Mouse (Mus musculus) liver, embryonic 13.5 days (tissue): ENCODE data around the gene Bcdin3d. TPM values are rescaled to one million over a fixed set of nuclear protein-coding genes. Genes with fewer than 3 reads are reported as not detected.
A peak's percentile ranks its signal among the peaks of the same experiment; 100 is the strongest.

Source experiments
- ATAC-seq: fragments of 200-750 bp; cut with Nextera tagmentation; 2 replicates; pipeline ENCODE4 v1.8.0; 2017; ENCODE audit warnings: low read depth, mild to moderate bottlenecking, moderate number of reproducible peaks, moderate library complexity
- DNase-seq: peaks from one replicate; pipeline ENCODE4 v3.0.0; 2022
- H3K27ac ChIP-seq: fragments of 300-500 bp; sonication (generic); 2 replicates; pipeline ENCODE4 v1.5.1; 2015; ENCODE audit warnings: moderate library complexity, mild to moderate bottlenecking, inconsistent platforms
- H3K27me3 ChIP-seq: fragments of 300-500 bp; sonication (generic); 2 replicates; pipeline ENCODE4 v1.6.1; 2015; ENCODE audit warnings: mild to moderate bottlenecking, inconsistent platforms
- H3K36me3 ChIP-seq: fragments of 300-500 bp; sonication (generic); 2 replicates; pipeline ENCODE4 v1.6.1; 2015; ENCODE audit warnings: mild to moderate bottlenecking, inconsistent platforms
- H3K4me1 ChIP-seq: fragments of 300-500 bp; sonication (generic); replicated peaks from 2 replicates; pipeline ENCODE4 v1.6.1; 2015; ENCODE audit warnings: inconsistent platforms
- H3K4me2 ChIP-seq: fragments of 300-500 bp; sonication (generic); 2 replicates; pipeline ENCODE4 v1.6.1; 2015; ENCODE audit warnings: inconsistent platforms, mild to moderate bottlenecking, moderate library complexity
- H3K4me3 ChIP-seq: fragments of 300-500 bp; sonication (generic); replicated peaks from 2 replicates; pipeline ENCODE4 v1.5.1; 2015; ENCODE audit warnings: mild to moderate bottlenecking, inconsistent platforms
- H3K9ac ChIP-seq: fragments of 300-500 bp; sonication (generic); 2 replicates; pipeline ENCODE4 v1.6.1; 2015; ENCODE audit warnings: mild to moderate bottlenecking, inconsistent platforms
- H3K9me3 ChIP-seq: fragments of 300-500 bp; sonication (generic); replicated peaks from 2 replicates; pipeline ENCODE4 v1.6.1; 2016; ENCODE audit warnings: inconsistent platforms
- WGBS: fragments of 180-500 bp; shearing (Covaris S2); methylation state at CpG from one replicate; pipeline ENCODE4 v1.1.7; 2015; ENCODE audit not compliant: insufficient replicate concordance; 5-methylcytosine and 5-hydroxymethylcytosine counted together
- polyA plus RNA-seq: library from polyadenylated mRNA; unstranded; fragments of >200 nt; fragmentation: Nextera tagmentation; extraction: Ambion mirVana; gene quantifications from 2 replicates; pipeline ENCODE4 v1.2.1, GENCODE M21; 2015

Gene Bcdin3d
- polyA plus RNA-seq, 1 experiment from 2014 or later, result 7.4 TPM

DNA sequence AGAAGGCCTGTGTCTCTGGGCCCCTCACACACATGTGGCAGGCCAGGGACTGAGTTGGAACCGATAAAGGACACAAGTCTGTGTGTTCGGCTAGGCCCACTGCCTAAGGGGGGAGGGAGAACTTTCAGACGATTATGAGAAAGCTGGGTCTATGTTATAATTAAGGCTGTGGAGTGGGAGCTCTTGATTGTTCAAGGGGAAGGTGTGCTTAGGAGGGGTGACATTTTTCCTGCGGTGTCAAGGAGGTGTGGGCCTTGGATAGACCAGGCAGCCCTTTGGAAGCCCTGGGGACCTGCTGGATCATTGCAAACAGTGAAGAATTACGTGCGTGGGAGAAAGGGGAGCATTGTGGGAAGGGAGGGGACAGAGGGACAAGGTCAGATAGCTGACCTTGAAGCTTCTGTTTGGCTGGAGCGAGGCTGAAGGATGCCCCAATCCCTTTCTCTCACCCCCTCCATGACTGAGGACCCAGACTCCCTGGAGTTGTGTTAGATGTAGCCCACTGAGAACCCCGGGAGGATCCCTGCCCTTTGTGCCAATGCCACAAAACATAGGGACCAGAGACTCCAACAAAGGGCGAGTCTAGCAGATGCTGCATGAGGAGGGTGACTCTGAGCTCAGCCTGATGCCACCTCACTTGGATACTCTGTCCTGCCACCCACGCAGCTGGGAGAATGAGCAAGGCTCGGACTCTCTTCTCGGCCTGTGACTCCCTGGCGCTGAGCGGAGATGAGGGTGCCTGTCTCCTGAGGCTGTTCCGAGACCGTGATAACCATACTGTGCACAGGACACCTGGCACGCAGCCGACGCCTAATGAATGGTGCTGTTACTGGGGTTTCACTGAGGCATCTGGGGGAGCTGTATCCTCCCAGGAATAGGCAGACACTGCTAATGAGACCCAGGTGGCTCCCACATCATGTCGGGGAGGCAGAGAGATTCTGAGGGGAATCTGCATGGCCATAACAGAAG is 27.0 kb upstream of the Bcdin3d start:
- Histone ChIP-seq H3K4me3 (no peak overlapping the region), H3K9ac (no peak overlapping the region), H3K9me3 (no peaks in the 10 kb centered on the region), H3K27ac (no peak overlapping the region), H3K27me3 (0 out of 2 replicates have a peak, but pooled peaks cover 11% of the 10 kb centered on the region), H3K36me3 (no peaks in the 10 kb centered on the region), H3K4me2 (no peak overlapping the region), H3K4me1 (peaks cover 39% of the 10 kb centered on the region)
- no peak for DNase-seq
- ATAC-seq, result no peak
- WGBS, result 65% methylated on average over 20 of the region's 20 CpGs

GRCm38 (mm10) chr15:99500320-99500719 is 25.8 kb upstream of the Bcdin3d start:
- ATAC-seq (no peak), DNase-seq (no peak)
- Histone ChIP-seq H3K36me3 (no peaks in the 10 kb centered on the region), H3K4me2 (no peak overlapping the region), H3K27me3 (0 out of 2 replicates have a peak, but pooled peaks cover 11% of the 10 kb centered on the region), H3K4me1 (peaks cover 39% of the 10 kb centered on the region), H3K27ac (no peak overlapping the region), H3K9ac (no peak overlapping the region), H3K9me3 (no peaks in the 10 kb centered on the region), H3K4me3 (no peak overlapping the region)
- WGBS, result 15% methylated on average over 5 of the region's 5 CpGs

DNA sequence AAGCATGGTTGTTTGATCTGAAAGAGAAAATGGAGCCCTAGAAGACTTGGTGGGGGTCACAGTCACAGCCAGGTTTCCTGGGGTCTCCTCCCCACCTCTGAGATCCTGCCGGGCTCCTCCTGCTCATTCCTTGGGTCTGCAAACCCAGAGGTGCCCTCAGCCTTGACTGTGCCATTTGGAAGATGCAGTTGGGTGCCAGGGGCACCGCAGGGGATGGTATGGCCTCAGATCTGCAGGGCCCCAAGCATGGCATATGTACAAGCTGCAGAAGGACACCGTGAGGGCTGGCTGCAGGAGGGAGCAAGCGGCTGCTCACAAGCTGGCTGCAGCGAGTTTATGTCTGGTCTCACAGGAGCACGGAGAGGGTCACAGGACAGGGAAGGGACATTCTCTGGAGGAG is 25.2 kb upstream of the Bcdin3d start:
- Histone ChIP-seq H3K4me2 (no peak overlapping the region), H3K27ac (no peak overlapping the region), H3K4me1 (peaks cover 39% of the 10 kb centered on the region), H3K9me3 (no peaks in the 10 kb centered on the region), H3K27me3 (peaks cover 14% of the 10 kb centered on the region; the same call in 1 of the 2 replicates), H3K9ac (no peak overlapping the region), H3K4me3 (no peak overlapping the region), H3K36me3 (no peaks in the 10 kb centered on the region)
- DNase-seq (no peak), ATAC-seq (no peak)
- WGBS, result 30% methylated on average over 6 of the region's 6 CpGs

- ATAC-seq, result no peak
- no peak overlapping the region for H3K27ac ChIP-seq
- no peak for DNase-seq
These were observed 24.3 kb upstream of the Bcdin3d start for GRCm38 (mm10) chr15:99498781-99499180.

DNA sequence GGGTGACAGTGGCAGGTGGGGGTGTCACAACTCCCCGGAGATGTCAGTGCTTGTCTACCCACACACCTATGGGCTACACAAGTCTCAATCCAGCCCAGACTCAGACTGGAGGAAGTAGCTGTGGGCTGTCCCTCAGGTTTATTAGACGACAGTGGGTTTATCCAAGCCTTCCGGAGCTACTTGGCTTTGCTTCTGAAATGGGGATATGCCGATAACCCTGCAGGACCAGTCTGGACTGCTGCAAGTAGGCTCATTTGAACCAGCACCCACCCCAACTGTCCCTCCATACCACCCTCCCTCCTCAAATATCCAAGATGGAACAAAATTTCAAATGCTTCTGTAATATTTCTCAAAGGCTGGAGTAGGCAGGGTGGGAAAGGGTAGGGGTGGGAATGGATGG is 23.8 kb upstream of the Bcdin3d start:
- Histone ChIP-seq H3K4me2 (no peak overlapping the region), H3K36me3 (no peaks in the 10 kb centered on the region), H3K9ac (no peak overlapping the region), H3K27me3 (peaks cover 24% of the 10 kb centered on the region; the same call in 1 of the 2 replicates), H3K9me3 (no peaks in the 10 kb centered on the region), H3K4me3 (no peak overlapping the region), H3K4me1 (peaks cover 39% of the 10 kb centered on the region), H3K27ac (no peak overlapping the region)
- DNase-seq (no peak), ATAC-seq (no peak)
- WGBS, result 59% methylated on average over 4 of the region's 4 CpGs

More at GRCm38 (mm10) chr15:99498781-99499180, 24.3 kb upstream of the Bcdin3d start:
- Histone ChIP-seq H3K36me3 (no peaks in the 10 kb centered on the region), H3K9me3 (no peaks in the 10 kb centered on the region), H3K4me3 (no peak overlapping the region), H3K4me2 (no peak overlapping the region), H3K9ac (no peak overlapping the region), H3K27me3 (peaks cover 20% of the 10 kb centered on the region; the same call in 1 of the 2 replicates), H3K4me1 (peaks cover 39% of the 10 kb centered on the region)
- WGBS, result 22% methylated on average over 4 of the region's 4 CpGs

DNA sequence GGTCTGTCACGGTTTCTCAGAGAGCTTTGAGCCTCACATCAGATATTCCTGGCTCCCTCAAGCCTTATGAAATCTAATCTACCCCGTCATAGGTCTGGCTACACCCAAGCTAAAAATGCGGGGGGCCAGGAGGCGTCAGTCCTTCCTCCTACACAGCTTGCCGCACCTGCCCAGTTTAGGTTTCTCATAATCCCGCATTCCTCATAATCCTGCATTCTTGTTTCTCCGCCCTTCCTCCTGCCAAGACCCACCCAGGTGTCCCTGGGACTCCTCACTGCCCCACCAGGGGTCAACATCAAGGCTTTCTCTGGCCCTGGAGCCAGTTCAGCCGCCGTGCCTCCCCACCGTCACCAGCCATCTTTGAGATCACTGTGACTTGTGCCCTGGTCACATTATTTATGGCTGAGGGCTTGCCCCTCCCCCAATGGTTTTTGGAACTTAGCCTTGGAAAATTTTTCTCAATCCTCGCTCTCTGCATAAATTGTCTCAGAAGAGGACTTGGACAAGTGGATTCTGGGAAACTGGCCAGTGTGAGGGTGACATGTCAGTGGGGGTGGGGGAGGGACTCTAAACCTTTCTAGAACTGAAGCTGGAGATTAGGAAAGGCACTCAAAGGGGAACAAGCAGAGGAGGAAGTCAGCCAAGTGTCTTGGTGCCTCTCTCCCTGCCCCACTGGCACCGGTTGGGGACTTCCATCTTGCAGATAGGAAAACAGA is 23.2 kb upstream of the Bcdin3d start:
- H3K4me1 ChIP-seq, result peaks cover 39% of the 10 kb centered on the region
- 40% methylated on average over 12 of the region's 12 CpGs for WGBS
- no peak overlapping the region for H3K4me3 ChIP-seq
- H3K4me2 ChIP-seq, result no peak overlapping the region
- H3K27me3 ChIP-seq, result peaks cover 27% of the 10 kb centered on the region
- H3K9ac ChIP-seq, result no peak overlapping the region
- no peak overlapping the region for H3K27ac ChIP-seq
- no peak for DNase-seq
- no peak for ATAC-seq
- H3K36me3 ChIP-seq, result no peaks in the 10 kb centered on the region
- H3K9me3 ChIP-seq, result no peaks in the 10 kb centered on the region

GRCm38 (mm10) chr15:99497061-99497460 is 22.5 kb upstream of the Bcdin3d start:
- no peak for DNase-seq
- no peak for ATAC-seq
- 13% methylated on average over 4 of the region's 4 CpGs for WGBS
- H3K27ac ChIP-seq, result no peak overlapping the region
- H3K9me3 ChIP-seq, result no peaks in the 10 kb centered on the region
- peaks cover 29% of the 10 kb centered on the region for H3K27me3 ChIP-seq
- H3K4me3 ChIP-seq, result no peak overlapping the region
- H3K36me3 ChIP-seq, result no peaks in the 10 kb centered on the region
- H3K4me2 ChIP-seq, result no peak overlapping the region
- H3K4me1 ChIP-seq, result peaks cover 36% of the 10 kb centered on the region
- H3K9ac ChIP-seq, result no peak overlapping the region

DNA sequence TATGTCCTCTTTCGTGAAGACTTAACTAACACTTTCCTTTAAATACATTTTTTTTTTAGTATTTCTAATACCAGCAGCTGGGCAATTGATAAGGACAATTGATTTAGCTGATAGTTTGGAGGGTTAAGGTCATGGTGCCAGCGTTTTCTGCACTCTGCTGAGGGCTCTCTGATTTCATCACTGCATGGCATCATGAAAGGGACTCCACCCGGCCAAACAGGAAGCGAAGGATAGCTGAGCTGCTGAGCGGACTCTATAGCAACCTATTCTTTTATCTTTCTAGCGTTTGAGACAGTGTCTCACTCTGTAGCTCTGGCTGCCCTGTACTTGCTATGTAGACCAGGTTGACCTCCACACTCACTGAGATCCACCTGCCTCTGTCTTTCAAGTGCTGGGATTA is 10.2 kb upstream of the Bcdin3d start:
- DNase-seq, result no peak
- Histone ChIP-seq H3K4me1 (no peaks in the 10 kb centered on the region), H3K9me3 (no peaks in the 10 kb centered on the region), H3K4me2 (no peak overlapping the region), H3K4me3 (no peak overlapping the region), H3K36me3 (no peaks in the 10 kb centered on the region), H3K27ac (no peak overlapping the region), H3K27me3 (peaks cover 8% of the 10 kb centered on the region; the same call in 1 of the 2 replicates), H3K9ac (no peak overlapping the region)
- ATAC-seq, result no peak
- 31% methylated on average over 6 of the region's 6 CpGs for WGBS

DNA sequence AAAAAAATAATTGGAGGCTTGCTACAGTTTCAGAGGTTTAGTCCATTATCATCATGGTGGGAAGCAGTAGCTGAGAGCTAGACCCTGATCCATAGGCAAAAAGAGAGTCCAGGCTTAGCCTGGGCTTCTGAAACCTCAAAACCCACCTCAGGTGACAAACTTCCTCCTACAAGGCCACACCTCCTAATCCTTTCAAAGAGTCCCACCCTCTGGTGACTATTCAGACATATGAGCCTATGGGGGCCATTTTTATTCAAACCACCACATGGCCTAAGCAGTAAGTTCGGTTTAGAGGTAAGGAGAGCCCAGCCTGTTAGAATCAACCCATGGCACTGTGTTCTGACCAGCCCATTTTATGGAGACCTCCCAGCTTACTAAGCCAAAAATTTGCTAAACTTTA is 1.3 kb upstream of the Bcdin3d start:
- no peaks in the 10 kb centered on the region for H3K9me3 ChIP-seq
- 61% methylated on average over 1 of the region's 1 CpGs for WGBS
- no peak overlapping the region for H3K4me3 ChIP-seq

DNA sequence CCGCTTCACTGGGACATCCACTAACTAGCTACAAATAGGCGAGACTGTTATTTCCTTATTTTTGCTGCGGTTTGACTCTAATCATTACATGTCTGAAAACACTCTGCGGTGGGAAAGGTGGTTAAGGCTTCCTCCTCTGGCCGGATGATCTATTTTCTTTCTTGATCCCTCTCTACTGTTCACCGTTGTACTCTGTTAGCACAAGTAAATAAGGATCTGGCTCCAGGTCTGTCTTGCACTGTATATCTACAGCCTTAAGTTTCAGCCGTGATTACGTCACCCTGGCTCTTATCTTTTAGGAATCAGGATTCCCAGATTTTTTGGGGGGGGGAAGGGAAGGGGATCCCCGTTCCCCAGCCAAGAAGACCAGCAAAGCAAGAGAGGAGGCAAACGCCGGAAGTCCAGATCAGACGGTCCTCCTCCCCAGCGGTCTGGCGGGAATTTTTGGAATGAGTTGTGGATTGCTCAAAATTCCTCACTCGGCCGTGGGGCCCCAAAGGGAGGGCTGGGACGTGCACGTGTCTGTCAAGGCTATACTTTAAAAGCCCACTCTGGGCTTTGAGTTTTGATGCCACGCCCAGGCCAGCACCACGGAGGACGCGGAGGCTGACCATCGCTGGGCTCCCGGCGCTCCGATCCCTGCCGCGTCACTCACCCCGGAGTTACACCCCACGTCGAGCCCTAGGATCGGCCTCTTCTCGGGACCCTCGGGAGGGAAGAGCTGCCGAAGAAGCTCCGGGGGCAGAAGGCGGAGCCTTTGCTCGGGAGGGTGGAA is 542 bp downstream of the Bcdin3d start:
- H3K4me2 ChIP-seq, result peak overlapping the region; percentile 89
- no peaks in the 10 kb centered on the region for H3K9me3 ChIP-seq
- H3K27ac ChIP-seq, result peak overlapping the region; percentile 84
- H3K27me3 ChIP-seq, result no peaks in the 10 kb centered on the region; the same call in 1 of the 2 replicates
- peaks cover 35% of the 10 kb centered on the region for H3K4me1 ChIP-seq
- 1% methylated on average over 38 of the region's 38 CpGs for WGBS
- H3K36me3 ChIP-seq, result peaks cover 13% of the 10 kb centered on the region; the same call in 1 of the 2 replicates
- H3K9ac ChIP-seq, result peak overlapping the region; percentile 87
- ATAC-seq (peak; percentile 58), DNase-seq (peak; percentile 41)
- H3K4me3 ChIP-seq, result peak overlapping the region; percentile 85

More for the DNA sequence above, 1.3 kb upstream of the Bcdin3d start:
- H3K27me3 ChIP-seq, result no peaks in the 10 kb centered on the region; the same call in 1 of the 2 replicates
- H3K9ac ChIP-seq, result no peak overlapping the region
- H3K36me3 ChIP-seq, result no peaks in the 10 kb centered on the region
- DNase-seq, result no peak
- H3K4me2 ChIP-seq, result no peak overlapping the region
- peaks cover 32% of the 10 kb centered on the region for H3K4me1 ChIP-seq
- ATAC-seq, result no peak
- no peak overlapping the region for H3K27ac ChIP-seq
